Mouse (Mus musculus) kidney, adult 11 months (tissue): ENCODE data around the gene Hip1.
"Not testable (repeated sequence)": the region's sequence is repeated elsewhere in the genome, so short reads cannot be mapped to it uniquely, and the experiment has no call there.

Experiments used
- DNase-seq: peaks from one replicate; pipeline ENCODE4 v3.0.0; 2022

Hip1 gene

DNA sequence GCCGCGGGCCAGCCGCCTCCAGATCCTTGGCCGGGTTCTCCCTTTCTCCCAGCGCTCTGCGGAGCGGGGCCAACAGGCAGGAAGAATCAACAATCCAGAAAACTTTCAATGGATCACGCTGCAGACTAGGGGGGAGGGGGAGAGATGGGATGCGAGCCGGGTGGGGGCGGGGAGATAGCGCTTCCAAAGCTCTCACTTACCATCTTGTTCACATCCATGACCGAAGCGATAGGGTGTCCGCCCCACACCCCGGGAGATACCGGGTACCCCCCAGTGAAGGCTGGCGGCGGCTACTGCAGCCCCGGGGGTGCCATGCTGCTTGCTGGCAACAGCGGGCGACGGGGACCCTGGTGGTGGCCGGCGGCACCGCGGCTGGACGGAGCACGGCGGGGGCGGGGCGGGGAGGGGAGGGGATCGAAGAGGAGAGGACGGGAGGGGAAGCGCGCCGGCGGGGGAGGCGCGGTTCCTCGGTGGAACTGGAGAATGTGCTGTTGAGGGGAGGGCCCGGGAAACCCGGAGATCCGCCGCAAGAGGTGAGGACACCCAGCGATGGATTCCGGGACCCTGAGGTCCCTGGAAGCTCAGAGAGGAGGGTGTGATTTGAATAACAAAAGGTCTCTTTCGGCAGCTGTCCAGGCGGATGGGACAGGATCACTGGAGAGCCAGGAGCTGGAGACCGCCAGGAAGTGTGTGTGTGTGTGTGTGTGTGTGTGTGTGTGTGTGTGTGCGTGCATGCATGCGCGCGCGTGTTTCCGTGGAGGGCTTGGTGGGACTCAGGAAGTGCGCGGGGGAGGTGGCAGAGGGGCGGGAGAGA, 55.8 kb downstream of the Hip1 start:
- DNase-seq: peak; percentile 66

DNA sequence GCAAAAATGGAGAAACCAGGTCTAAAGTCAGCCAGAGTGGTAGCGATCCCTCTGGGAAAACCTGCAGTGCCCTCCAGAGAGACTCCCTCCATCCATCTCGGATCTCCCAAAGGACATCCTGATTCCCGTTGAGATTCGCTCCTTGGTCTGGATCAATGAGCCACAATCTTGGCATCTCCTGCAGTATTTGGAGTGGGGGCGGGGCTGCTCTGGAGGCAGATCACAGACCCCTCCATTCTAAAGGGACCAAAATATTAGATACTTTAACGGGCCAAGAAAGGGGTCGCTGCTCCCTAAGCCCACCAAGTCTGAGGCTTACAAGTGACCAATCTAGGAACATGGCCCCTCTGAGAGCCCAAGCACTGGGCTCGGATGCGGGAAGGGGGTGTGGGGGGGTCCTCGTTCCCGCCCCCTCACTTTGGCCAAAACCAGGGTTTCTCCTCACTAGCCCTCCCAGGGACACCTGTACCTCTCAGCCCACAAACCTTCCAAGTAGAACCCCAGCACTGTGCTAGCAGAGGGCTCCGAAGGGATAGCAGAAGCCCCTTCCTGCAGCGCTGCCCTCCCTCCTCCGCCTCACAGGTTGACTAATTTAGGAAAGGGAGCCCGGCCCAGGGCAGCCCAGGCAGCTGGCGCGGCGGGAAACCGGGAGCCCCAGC, 56.6 kb downstream of the Hip1 start:
- DNase-seq: no peak

DNA sequence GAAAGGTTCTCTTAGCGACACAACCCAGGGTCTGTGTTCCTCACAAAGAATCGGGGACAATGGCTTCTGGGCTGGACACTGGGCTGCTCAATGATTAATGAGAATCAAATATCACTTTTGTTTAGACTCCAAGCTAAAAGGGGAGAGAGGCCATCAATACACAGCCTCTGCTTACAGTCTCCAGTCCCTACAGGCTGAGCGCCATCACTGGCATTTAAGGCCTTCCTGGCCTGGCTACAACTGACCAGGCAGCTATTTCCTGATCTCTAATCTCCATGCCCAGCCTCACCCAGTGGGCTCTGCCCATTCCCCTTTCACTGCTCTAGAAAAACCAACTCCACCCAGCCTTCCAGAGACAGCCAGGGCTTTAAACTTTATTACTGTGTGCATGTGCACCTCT, 59.6 kb downstream of the Hip1 start:
- no peak for DNase-seq

DNA sequence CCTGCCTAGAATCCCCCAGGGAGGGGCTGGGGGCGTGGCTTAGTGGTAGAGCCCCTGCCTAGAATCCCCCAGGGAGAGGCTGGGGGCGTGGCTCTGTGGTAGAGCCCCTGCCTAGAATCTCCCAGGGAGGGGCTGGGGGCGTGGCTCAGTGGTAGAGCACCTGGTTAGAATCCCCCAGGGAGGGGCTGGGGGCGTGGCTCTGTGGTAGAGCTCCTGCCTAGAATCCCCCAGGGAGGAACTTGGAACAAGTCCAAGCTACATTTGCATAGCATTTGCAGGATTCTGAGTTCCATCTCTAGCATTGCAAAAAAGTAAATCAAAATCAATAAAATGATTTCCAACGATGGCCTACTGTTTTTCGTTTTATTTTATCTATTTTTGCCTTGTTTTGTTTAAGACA, 61.1 kb downstream of the Hip1 start:
- not testable (repeated sequence) for DNase-seq

DNA sequence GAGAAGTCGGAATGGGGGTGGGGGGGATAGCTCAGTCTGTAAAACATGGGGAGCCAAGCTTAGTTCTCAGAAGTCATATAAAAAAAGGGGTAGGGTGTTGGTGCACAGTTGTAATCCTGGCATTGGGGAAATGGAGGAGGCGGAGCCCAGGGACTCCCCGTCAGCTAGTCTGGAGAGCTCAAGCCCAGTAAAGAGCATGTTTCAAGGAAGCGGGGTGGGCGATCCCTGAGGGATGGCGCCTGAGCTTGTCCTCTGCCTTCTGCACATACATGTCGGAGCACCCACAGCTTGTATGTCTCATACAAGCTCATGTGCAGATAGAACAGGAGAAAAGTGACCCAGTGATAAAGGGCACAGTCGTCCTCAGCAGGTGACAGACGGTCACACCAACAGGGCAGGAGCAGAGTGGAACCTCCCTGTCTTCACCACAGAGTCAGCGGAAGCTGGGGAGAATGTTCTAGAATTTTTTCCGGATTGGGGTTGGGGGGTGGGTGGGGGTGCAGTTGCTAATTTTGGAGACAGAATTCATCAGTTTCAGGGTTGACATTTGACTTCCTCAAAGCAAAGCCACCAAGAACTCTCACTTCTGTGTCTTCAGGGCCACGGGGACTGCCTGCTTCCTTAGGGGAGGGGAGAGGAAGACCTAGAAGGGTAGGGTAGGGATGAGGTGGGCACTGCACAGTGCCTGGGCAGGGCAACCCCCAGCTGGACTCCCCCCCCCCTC, 65.9 kb downstream of the Hip1 start:
- DNase-seq: no peak

DNA sequence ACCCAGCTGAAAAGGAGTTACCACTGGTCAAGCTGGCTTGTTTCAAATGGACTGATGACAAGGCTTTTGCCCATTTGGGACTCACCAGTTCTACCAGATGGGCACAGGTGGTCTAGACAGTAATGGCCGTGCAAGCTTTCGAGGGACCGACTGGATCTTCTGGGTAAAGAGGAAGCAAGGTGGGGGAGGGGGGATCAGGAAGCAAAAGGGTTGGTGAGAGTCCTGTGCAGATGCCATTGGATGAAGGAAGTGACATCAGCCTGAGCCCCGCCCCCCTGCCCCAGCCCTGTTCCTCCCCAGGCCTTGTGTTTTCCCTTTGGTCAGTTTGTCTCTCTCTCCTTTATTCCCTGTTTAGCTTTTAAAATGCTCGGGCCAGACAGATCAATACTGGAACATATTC, 68.7 kb downstream of the Hip1 start:
- no peak for DNase-seq

DNA sequence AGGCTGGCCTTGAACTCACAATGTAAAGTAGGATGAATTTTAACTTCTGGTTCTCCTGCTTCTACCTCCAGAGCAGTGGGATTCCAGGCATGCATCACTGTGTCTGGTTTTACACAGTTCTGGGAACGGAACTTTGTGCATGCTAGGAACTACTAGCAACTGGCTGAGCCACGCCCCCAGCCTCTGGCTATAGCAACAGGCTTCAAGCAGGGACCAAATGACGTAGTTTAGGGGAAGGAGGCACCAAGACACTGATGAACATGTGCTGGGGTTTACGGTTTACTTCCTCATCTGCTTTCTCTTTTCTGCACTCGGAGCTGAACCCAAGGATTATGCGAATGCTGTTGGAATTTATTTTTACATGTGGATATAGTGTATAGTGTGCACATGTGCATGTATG, 72.5 kb downstream of the Hip1 start:
- no peak for DNase-seq

DNA sequence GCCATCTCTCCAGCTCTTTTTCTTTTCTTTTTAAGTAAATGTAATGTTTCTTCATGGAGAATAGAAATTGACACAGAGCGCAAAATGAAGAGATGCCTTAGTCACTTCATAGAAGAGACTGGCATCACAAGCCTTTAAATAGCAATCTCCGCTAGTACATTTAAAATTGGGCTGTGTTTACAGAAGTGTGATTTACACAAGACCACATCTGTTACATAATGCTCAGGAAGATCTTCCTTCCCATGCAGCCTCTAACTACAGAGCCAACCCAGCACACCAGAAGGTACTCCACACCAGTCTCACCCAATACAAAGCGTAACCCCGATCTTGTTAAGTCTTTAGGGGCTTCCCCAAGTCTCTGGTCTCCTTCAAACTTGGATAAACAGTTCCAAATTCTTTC, 73.2 kb downstream of the Hip1 start:
- DNase-seq: no peak

DNA sequence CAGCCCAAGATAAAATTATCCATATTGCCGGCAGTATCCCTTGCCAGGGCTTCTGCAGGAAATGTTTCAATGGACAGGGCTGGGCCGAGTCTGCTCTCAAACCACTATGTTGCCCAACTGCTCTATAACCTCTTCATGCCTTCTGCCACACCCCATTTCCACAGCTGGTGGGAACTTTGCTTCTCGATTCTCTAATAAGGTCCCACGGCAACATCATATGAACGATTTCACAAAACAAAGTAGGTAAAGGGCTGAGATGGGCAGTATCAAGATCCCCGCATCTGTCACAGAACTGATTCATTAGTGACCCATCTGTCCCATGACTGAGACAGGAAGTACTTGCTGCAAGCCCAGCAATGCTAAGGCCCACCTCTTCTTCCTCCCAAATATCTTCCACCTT, 76.6 kb downstream of the Hip1 start:
- no peak for DNase-seq

DNA sequence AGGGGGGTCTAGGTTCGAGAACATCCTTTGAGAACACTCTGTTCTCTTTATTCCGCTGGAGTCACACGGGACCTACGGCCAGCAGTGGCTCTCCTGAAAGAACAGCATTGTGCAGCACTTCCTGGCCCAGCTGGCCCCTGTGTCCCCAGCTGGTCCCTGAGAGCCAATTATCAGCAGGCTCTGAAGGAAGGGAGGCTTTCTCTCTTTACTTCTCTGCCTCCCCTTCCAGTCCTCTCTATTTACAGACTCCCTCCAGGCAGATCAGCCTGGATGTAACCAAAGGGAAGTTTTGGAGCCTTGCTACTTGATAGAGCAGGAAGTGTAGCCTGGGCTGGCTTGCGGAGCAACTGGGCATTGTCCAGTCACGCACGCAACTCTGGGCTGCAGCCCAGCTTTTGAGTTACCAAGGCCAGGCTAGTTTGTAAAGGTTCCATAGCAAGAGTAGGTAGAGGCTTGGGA, 79.1 kb downstream of the Hip1 start:
- peak; percentile 15 for DNase-seq

DNA sequence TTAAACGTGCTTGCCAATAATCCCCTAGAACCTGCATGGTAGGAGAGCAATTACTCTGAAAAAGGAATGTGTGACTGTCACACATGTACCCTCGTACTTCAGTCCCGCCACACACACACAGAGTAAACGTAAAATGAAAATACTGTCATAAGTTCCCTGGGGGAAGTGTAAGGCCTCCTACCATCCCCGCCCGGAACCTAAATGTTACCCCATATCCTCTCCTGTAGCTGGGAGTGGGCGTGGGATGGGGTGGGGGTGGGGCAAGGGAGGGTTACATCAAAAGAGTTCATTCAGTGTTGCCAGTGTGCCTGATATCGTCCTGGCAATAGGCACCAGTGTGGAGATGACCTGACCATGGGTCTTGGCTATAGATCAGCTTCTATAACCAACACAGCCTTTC, 81.5 kb downstream of the Hip1 start:
- DNase-seq: no peak

DNA sequence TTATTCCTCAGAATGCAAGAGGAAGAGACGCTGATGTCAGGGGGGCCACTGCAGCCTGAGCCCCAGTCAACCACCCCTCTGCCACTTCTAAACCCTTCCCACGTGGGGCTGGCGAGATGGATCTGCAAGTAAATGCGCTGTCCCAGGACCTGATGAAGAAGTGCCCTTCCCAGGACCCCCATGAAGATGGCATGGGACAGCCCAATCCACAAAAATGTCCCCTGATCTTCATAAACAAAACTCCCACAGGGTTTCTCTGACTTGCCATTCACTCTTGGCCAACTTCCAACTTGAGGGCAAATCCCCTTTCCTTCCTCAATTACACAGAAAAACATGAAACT, 84.1 kb downstream of the Hip1 start:
- DNase-seq: no peak

DNA sequence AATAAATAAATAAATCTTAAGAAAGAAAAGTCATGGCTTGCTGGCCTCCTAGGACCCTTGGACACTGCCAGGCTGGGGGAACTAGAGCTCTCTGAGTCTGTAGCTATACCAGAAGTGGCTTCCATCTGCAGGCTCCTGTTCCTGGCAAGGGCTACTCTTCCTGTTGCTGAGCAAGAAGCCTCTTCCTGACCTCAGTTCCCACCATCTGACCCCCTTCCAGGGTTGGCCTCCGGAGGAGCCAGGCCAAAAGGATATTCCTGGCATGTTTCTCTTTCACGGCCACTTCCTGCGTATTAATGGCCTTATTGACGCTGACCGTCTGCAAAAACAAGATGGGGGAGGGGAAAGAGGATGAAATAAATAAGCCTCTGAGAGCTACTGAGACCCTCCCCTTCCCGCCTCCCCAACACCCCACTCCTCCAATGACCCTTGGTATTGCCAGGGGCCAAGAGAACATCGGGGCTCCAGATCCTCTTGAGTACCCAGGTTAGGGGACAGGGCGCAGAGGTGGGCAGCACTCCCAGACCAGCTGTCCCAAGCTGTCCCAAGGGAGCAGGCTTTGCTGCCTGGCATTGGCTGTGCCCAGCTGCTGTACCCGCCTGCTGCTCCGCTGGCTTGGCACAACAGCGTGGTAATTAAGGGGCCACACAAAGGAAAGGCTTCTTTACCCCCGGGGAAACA, 84.6 kb downstream of the Hip1 start:
- peak; percentile 80 for DNase-seq

DNA sequence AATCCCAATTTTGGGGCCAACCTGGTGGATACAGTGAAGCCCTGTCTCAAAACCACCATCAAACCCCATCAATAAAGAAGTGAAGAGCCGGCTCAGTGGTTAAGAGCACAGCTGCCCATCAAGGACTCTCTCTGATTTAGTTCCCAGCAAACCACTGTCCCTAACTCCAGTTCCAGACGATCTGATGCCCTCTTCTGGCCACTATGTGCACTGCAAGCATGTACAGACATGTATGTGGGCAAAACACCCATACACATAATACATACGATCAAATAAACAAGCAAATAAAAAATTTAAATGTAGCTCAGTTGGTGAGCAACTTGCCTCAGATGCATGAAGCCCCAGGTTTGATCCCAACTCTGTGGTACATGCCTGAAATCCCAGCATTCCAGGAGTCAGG, 85.4 kb downstream of the Hip1 start:
- no peak for DNase-seq

DNA sequence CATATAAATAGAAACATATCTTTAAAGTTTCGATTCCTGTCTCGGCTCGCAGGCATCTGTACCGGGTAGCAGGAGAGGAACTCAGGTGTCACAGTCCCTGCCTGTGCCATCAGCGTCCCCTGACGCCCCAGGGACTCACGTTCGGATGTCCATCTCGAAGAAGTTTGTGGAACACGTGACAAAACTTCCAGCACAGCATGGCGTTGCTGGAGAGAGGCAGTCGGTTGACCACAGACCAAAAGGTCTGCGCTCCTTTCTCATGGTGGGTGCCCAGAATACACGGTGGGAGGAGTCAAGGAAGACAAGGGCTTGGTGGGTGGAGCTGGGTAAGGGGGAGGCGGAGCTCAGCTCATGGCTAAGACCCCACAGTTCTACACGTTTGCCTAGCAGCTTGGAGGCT, 87.0 kb downstream of the Hip1 start:
- no peak for DNase-seq

DNA sequence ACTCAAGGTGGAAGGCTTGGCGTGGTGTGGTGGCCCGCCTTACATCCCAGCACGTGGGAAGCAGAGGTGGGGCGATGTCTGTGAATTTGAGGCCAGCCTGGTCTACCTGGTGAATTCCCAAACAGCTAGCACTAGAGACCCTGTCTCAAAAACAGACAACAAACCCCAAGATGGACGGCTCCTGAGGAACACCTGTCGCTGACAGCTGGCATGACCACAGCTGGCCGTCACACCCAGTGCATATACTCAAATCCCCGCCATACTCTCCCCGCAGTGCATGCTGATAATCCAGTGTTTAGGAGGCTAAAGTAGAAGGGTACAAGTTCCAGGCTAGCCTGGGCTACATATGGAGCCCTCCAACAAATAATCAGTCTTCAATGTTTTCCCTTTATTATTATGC, 88.4 kb downstream of the Hip1 start:
- no peak for DNase-seq

DNA sequence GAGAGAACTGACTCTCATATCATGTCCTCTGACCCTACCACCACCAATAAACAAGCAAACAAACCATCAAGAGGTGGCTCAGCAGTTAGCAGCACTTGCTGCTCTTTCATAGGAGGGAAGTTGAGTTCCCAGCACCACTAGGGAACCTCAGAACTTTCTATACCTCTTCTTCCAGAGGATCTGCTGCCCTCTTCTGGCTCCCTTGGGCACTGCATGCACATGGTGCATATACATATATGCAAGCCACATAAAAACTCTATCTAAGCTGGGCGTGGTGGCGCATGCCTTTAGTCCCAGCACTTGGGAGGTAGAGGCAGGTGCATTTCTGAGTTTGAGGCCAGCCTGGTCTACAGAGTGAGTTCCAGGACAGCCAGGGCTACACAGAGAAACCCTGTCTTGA, 90.7 kb downstream of the Hip1 start:
- DNase-seq: no peak

DNA sequence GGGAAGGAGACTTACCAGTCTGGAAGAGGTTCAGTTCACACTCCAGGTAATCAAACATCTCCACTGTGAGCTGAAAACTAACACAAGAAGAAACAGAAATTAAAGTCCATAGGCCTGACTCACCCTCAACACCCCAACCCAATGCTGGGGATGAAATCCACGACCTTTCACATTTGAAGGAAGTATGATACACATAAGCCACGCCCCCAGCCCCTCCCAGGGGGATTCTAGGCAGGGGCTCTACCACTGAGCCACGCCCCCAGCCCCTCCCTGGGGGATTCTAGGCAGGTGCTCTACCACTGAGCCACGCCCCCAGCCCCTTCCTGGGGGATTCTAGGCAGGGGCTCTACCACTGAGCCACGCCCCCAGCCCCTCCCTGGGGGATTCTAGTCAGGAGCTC, 93.4 kb downstream of the Hip1 start:
- DNase-seq: not testable (repeated sequence)

DNA sequence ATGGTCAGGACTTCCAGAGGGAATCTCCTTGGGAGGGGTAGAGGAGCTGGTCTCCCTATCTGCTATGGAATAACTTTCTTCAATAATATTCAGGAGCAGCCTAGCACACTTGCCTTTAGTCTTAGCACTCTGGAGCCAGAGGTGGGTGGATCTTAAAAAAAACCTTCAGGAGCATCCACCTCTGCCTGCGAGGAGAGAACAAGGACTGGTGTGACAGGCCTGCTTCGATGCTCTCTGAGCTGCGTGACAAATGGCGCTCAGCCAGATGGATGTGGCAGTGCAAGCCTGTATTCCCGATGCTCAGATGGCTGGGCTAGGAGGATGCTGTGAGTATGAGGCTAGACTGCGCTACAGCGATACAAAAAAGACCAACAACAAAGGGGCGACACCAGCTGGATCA, 93.8 kb downstream of the Hip1 start:
- DNase-seq: no peak

DNA sequence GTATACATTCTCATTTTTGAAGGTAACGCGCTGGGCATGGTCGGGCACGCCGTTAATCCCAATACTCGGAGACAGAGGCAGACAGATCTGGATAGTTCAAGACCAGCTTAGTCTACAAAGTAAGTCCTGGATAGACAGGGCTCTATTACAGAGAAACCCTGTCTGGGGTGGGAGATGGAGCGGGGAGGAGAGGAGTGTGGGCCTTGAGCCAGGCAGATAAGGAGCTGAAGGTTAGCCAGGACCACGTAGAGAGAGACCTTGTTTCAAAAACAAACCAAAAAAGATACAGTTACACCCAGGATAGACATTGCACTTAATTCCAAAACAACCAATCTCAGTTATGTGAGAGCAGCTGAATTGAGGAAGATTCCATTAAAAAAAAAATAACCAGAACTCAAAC, 99.2 kb downstream of the Hip1 start:
- no peak for DNase-seq

DNA sequence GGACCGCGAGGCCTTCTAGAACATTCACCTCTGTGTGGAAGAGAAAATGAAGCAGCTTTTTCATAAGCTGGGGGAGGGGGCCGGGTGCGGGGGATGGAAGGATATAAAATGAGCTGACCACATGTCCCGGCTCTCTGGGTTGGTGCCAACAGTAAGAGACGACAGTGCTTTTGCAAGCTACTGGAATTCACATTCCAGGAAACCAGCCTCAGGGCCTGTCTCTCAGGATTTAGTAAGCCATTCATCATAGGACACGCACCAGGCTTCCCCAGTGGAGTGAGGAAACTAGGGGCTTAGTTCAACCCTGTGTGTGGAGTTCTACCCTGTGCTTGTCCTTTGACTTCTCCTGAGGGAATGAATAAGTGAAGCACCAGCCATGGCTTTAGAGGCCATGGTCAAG, 102.5 kb downstream of the Hip1 start:
- peak; percentile 12 for DNase-seq

DNA sequence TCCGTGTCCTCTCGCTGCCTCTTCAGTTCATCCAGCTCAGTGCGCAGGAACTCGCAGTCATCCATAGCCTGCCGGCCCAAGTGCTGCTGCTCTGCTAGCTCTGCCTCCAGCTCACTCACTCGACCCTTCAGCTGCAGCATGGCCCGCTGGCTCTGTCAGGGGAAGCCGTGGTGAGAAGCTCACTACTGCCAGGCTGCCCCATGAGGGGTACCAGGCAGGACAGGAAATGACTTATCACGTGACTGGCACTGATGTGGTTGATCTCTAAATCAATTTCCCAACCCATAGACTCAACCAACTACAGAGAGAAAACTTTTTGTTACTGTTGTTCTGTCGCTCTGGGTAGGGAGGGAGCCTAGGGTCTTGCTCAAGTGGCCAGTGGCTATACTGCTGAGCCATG, 109.9 kb downstream of the Hip1 start:
- no peak for DNase-seq

DNA sequence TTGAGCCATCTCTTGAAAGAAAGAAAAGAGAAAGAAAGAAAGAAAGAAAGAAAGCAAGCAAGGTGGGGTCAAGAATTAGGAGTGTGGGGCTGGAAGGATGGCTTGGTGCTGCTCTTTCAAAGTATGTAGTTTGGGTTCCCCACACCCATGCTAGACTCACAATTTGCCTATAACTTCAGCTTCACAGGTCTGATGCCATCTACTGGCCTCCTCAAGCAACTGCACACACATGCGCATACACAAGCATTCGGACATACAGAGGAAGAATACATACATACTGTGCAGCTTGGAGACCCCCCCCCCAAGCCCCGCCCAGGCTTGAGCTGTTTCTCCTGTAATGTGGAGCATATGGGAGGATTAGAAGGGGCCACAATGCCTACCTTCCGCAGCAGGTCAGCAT, 111.1 kb downstream of the Hip1 start:
- DNase-seq: no peak

DNA sequence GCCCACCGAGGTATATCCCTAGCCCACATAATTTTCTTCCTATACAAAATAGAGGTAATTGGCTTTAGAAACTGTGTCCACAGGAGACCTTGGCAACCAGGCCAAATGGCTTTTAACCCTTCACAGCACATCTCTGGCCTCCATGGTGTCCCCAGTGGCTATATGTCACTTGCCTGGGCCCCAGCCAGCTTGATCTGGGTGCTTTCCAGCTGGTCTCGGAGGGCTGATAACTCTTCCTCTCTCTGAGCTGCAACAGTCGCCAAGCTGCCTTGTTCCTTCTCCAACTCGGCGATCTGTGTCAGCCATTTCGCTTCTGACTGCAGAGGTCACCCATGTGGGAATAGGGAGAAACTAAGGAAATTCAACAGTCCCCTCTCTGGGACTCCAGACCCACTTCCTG, 113.8 kb downstream of the Hip1 start:
- no peak for DNase-seq
